Mouse (Mus musculus) cerebellum, adult 2 months (tissue): ENCODE data around the gene Bach1. TPM values are rescaled to one million over a fixed set of nuclear protein-coding genes. Genes with fewer than 3 reads are reported as not detected.

ENCODE experiments used
- DNase-seq, 2 experiments: peaks; one replicate each; pipeline ENCODE4 v3.0.0; 2021
- H3K27ac ChIP-seq: fragments of 200-500 bp; 2 replicates; pipeline ENCODE4 v1.5.1; 2012; ENCODE audit warnings: low read length, control low read depth, inconsistent platforms; ENCODE audit not compliant: insufficient read depth
- H3K27me3 ChIP-seq: fragments of 200-500 bp; 2 replicates; pipeline ENCODE4 v1.6.1; 2012; ENCODE audit warnings: inconsistent platforms, mild to moderate bottlenecking, low read length, moderate library complexity; ENCODE audit not compliant: control insufficient read depth, insufficient read depth
- H3K4me1 ChIP-seq: fragments of 200-500 bp; 2 replicates; pipeline ENCODE4 v1.6.1; 2011; ENCODE audit warnings: low read length; ENCODE audit not compliant: control insufficient read depth, insufficient read depth
- H3K4me3 ChIP-seq: fragments of 200-500 bp; replicated peaks from 2 replicates; pipeline ENCODE3; 2011; ENCODE audit warnings: mild to moderate bottlenecking, low read depth, low read length, control low read depth; ENCODE audit not compliant: insufficient read depth
- CTCF ChIP-seq: fragments of 200-500 bp; IDR thresholded peaks from 2 replicates; pipeline ENCODE4 v1.5.1; 2011; ENCODE audit warnings: low read depth, mild to moderate bottlenecking, control low read depth, low read length, moderate library complexity, borderline replicate concordance; ENCODE audit not compliant: insufficient read depth
- POLR2A ChIP-seq: fragments of 200-500 bp; IDR thresholded peaks from 2 replicates; pipeline ENCODE4 v1.6.1; 2011; ENCODE audit warnings: low read length, control low read depth, borderline replicate concordance; ENCODE audit not compliant: insufficient read depth
- WGBS: fragments of 180-500 bp; shearing (Covaris S2); methylation state at CpG from one replicate; pipeline ENCODE4 v1.1.7; 2018; 5-methylcytosine and 5-hydroxymethylcytosine counted together
- polyA plus RNA-seq: library from polyadenylated mRNA; depleted of rRNA; stranded (reverse); fragments of >200 nt; gene quantifications from 2 replicates; pipeline ENCODE4 v1.2.3, GENCODE M21; 2012

Bach1 gene
- polyA plus RNA-seq, 1 experiment, result 8.5 TPM

- Histone ChIP-seq H3K27me3 (no peaks in the 10 kb centered on the region), H3K4me3 (no peak overlapping the region), H3K27ac (no peak overlapping the region), H3K4me1 (peaks cover 8% of the 10 kb centered on the region)
- WGBS, result 28% methylated on average over 11 of the region's 11 CpGs
- no peak for TF ChIP-seq CTCF
- TF ChIP-seq POLR2A, result no peak
- DNase-seq, result no peak
These were observed 17.5 kb downstream of the Bach1 start for GRCm38 (mm10) chr16:87716269-87716668.

- Histone ChIP-seq H3K27ac (no peak overlapping the region), H3K4me1 (peaks cover 8% of the 10 kb centered on the region), H3K4me3 (no peak overlapping the region), H3K27me3 (no peaks in the 10 kb centered on the region)
- TF ChIP-seq POLR2A (no peak), CTCF (no peak)
- WGBS, result 65% methylated on average over 5 of the region's 5 CpGs
- no peak for DNase-seq
These were observed 18.4 kb downstream of the Bach1 start for GRCm38 (mm10) chr16:87717046-87717660.

- TF ChIP-seq CTCF (no peak), POLR2A (no peak)
- no peaks in the 10 kb centered on the region for H3K27me3 ChIP-seq
- peaks cover 8% of the 10 kb centered on the region for H3K4me1 ChIP-seq
- WGBS, result 79% methylated on average over 11 of the region's 11 CpGs
- no peak for DNase-seq
- H3K27ac ChIP-seq, result no peak overlapping the region
- H3K4me3 ChIP-seq, result no peak overlapping the region
These were observed 20.3 kb downstream of the Bach1 start for GRCm38 (mm10) chr16:87719071-87719470.

- Histone ChIP-seq H3K4me3 (peak overlapping the region; percentile 24), H3K27me3 (no peaks in the 10 kb centered on the region), H3K4me1 (peaks cover 8% of the 10 kb centered on the region), H3K27ac (no peak overlapping the region)
- no peak for TF ChIP-seq POLR2A
- DNase-seq, result peak in 1 of 2 experiments; percentile 25
- WGBS, result 28% methylated on average over 23 of the region's 23 CpGs
These were observed 21.0 kb downstream of the Bach1 start for GRCm38 (mm10) chr16:87719688-87720283.

GRCm38 (mm10) chr16:87720851-87721409 lies 22.2 kb downstream of the Bach1 start:
- TF ChIP-seq POLR2A (no peak), CTCF (no peak)
- 96% methylated on average over 24 of the region's 24 CpGs for WGBS
- no peak for DNase-seq
- Histone ChIP-seq H3K4me3 (no peak overlapping the region), H3K27ac (no peak overlapping the region), H3K4me1 (peaks cover 11% of the 10 kb centered on the region), H3K27me3 (no peaks in the 10 kb centered on the region)

- WGBS, result 95% methylated on average over 5 of the region's 5 CpGs
These were observed 24.1 kb downstream of the Bach1 start for GRCm38 (mm10) chr16:87722857-87723256.

GRCm38 (mm10) chr16:87723479-87723878 lies 24.7 kb downstream of the Bach1 start:
- peaks cover 19% of the 10 kb centered on the region for H3K4me1 ChIP-seq
- 93% methylated on average over 15 of the region's 15 CpGs for WGBS
- H3K27me3 ChIP-seq, result no peaks in the 10 kb centered on the region
- no peak for DNase-seq
- no peak overlapping the region for H3K27ac ChIP-seq
- no peak overlapping the region for H3K4me3 ChIP-seq
- TF ChIP-seq POLR2A (no peak), CTCF (no peak)

More at GRCm38 (mm10) chr16:87722857-87723256, 24.1 kb downstream of the Bach1 start:
- H3K27me3 ChIP-seq, result no peaks in the 10 kb centered on the region
- TF ChIP-seq CTCF, result no peak
- no peak for TF ChIP-seq POLR2A
- H3K4me1 ChIP-seq, result peaks cover 19% of the 10 kb centered on the region
- DNase-seq, result peak; percentile 34 to 58
- H3K4me3 ChIP-seq, result no peak overlapping the region
- H3K27ac ChIP-seq, result no peak overlapping the region

GRCm38 (mm10) chr16:87724826-87725225 lies 26.1 kb downstream of the Bach1 start:
- DNase-seq, result no peak
- Histone ChIP-seq H3K27ac (no peak overlapping the region), H3K4me3 (no peak overlapping the region), H3K27me3 (no peaks in the 10 kb centered on the region), H3K4me1 (peaks cover 15% of the 10 kb centered on the region)
- no peak for TF ChIP-seq POLR2A
- TF ChIP-seq CTCF, result no peak
- WGBS, result 89% methylated on average over 4 of the region's 4 CpGs
